Mouse (Mus musculus) hindbrain, embryonic 16.5 days (tissue): Measurements from ENCODE around the gene Map1b. TPM values are rescaled to one million over a fixed set of nuclear protein-coding genes. Genes with fewer than 3 reads are reported as not detected.

Experiments used
- ATAC-seq: fragments of 200-750 bp; cut with Nextera tagmentation; 2 replicates; pipeline ENCODE4 v1.8.0; 2017; ENCODE audit warnings: moderate TSS enrichment, moderate library complexity
- H3K27ac ChIP-seq: fragments of 300-500 bp; sonication (generic); 2 replicates; pipeline ENCODE4 v1.5.1; 2014; ENCODE audit warnings: low read depth, mild to moderate bottlenecking, control low read depth, low read length, moderate library complexity
- H3K27me3 ChIP-seq: fragments of 300-500 bp; sonication (generic); replicated peaks from 2 replicates; pipeline ENCODE4 v1.6.1; 2014; ENCODE audit warnings: low read length; ENCODE audit not compliant: control insufficient read depth, insufficient read depth
- H3K36me3 ChIP-seq: fragments of 300-500 bp; sonication (generic); 2 replicates; pipeline ENCODE4 v1.6.1; 2014; ENCODE audit warnings: mild to moderate bottlenecking, low read length, moderate library complexity, mixed read lengths; ENCODE audit not compliant: control insufficient read depth, insufficient read depth
- H3K4me1 ChIP-seq: fragments of 300-500 bp; sonication (generic); 2 replicates; pipeline ENCODE4 v1.6.1; 2014; ENCODE audit warnings: low read depth, low read length; ENCODE audit not compliant: control insufficient read depth, insufficient read depth
- H3K4me2 ChIP-seq: fragments of 300-500 bp; sonication (generic); 2 replicates; pipeline ENCODE4 v1.6.1; 2014; ENCODE audit warnings: mild to moderate bottlenecking, low read length, control low read depth, moderate library complexity
- H3K4me3 ChIP-seq: fragments of 300-500 bp; sonication (generic); 2 replicates; pipeline ENCODE4 v1.5.1; 2014; ENCODE audit warnings: mild to moderate bottlenecking, low read length, control low read depth, moderate library complexity
- H3K9ac ChIP-seq: fragments of 300-500 bp; sonication (generic); 2 replicates; pipeline ENCODE4 v1.6.1; 2014; ENCODE audit warnings: low read depth, mild to moderate bottlenecking, control low read depth, low read length, moderate library complexity
- H3K9me3 ChIP-seq: fragments of 300-500 bp; sonication (generic); 2 replicates; pipeline ENCODE4 v1.6.1; 2014; ENCODE audit warnings: mild to moderate bottlenecking, low read length, moderate library complexity; ENCODE audit not compliant: control insufficient read depth
- whole genome bisulfite sequencing: fragments of 180-500 bp; shearing (Covaris S2); extraction: QIAGEN DNeasy Blood & Tissue Kit; methylation state at CpG from one replicate; pipeline ENCODE4 v1.1.7; 2014; 5-methylcytosine and 5-hydroxymethylcytosine counted together
- polyA plus RNA-seq: library from polyadenylated mRNA; unstranded; fragments of >200 nt; fragmentation: Nextera tagmentation; extraction: Ambion mirVana; gene quantifications from 2 replicates; pipeline ENCODE4 v1.2.1, GENCODE M21; 2015

Gene Map1b
- polyA plus RNA-seq, 1 experiment from 2014 or later: 2,195 TPM

DNA sequence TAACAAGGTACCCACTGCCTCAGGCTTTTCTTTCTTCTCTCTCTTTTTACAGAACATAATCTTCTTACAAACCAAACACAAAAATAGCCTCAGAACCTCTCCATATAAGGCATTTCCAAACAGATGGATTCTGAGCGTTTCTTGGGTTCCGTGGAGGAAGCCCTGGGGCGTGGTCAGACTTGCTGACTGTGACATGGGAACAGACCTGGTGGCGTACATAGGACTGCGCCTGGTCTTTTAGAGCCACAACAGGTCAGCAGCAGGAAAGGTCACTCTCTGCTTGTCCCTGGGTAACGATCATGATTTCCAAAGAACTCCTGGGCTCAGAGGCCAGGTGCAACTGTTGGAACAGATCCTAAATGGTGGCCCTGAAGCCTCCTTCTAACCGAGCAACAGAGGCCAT is 31.0 kb downstream of the Map1b start:
- H3K4me2 ChIP-seq: no peak overlapping the region
- H3K4me1 ChIP-seq: peaks cover 21% of the 10 kb centered on the region
- H3K9me3 ChIP-seq: no peaks in the 10 kb centered on the region
- H3K36me3 ChIP-seq: no peaks in the 10 kb centered on the region; the same call in 1 of the 2 replicates
- no peaks in the 10 kb centered on the region for H3K27me3 ChIP-seq
- no peak overlapping the region for H3K4me3 ChIP-seq
- no peak for ATAC-seq
- WGBS: 72% methylated on average over 7 of the region's 7 CpGs
- H3K9ac ChIP-seq: no peak overlapping the region
- no peak overlapping the region for H3K27ac ChIP-seq

DNA sequence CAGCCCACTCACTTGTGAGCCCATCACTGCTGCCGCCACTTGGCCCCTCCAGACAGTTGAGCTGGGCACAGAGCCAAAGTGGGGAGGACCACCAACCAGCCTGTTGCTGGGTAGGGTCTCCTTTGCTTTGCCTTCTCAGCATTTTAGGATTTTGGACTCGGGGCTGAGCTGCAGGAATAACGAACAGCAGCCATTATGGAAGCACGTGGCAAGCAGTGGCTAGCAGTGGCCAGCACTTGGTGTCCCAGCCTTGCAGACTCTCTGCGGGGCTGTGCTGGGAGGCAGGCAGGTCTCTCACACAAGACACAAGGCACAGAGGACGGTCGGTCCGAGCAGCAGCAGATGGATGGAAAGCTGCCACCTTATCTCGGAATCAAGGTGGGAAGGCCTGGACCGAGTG is 31.4 kb downstream of the Map1b start:
- Histone ChIP-seq H3K4me3 (no peak overlapping the region), H3K36me3 (no peaks in the 10 kb centered on the region; the same call in 1 of the 2 replicates), H3K27me3 (no peaks in the 10 kb centered on the region), H3K27ac (no peak overlapping the region), H3K9ac (no peak overlapping the region), H3K9me3 (no peaks in the 10 kb centered on the region), H3K4me1 (peaks cover 21% of the 10 kb centered on the region), H3K4me2 (no peak overlapping the region)
- ATAC-seq: no peak
- WGBS: 56% methylated on average over 10 of the region's 10 CpGs

DNA sequence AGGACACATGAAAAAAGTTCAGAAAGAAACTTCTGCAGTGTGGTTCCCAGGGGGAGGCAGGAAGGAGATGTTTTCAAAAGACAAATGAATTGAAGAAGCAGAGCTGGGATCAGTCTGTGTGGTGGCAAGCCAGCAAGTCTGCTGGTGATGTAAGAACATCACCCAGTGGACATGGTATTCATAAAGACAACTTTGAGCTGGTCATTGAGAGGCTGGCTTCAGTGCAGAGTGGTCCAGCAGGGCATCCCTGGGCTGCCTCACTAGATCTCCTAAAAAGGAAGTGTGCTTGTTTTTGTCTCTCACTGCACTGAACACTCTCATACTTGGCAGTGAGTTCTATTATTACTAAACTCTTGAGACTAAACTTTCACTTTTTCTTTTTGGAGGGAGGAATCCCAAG is 32.9 kb downstream of the Map1b start:
- H3K36me3 ChIP-seq: no peaks in the 10 kb centered on the region; the same call in 1 of the 2 replicates
- H3K9ac ChIP-seq: no peak overlapping the region
- no peak overlapping the region for H3K27ac ChIP-seq
- peaks cover 21% of the 10 kb centered on the region for H3K4me1 ChIP-seq
- H3K4me2 ChIP-seq: no peak overlapping the region
- H3K9me3 ChIP-seq: no peaks in the 10 kb centered on the region
- no peak overlapping the region for H3K4me3 ChIP-seq
- ATAC-seq: no peak
- no peaks in the 10 kb centered on the region for H3K27me3 ChIP-seq

DNA sequence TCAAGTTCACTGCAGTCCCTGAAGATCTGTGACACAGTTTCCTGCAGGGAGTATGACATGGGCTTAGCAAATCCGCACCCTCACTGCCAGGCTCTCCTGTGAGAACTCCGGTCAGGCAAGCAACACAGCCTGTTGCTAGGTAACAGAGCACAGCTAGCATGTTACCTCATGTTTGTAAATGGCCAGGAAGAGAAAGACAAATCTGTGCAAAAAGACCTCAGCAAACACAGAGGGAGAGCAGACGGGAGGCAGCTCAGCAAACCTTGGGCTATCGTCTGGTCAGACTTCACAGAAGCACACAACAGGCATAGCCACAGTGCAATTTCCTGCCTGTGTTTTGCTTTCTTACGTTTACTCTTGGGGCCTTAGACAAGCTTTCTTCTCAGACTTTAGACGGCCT is 40.9 kb downstream of the Map1b start:
- Histone ChIP-seq H3K27me3 (no peaks in the 10 kb centered on the region), H3K27ac (peak overlapping the region; percentile 55), H3K9ac (no peak overlapping the region; the same call in 1 of the 2 replicates), H3K4me1 (peaks cover 25% of the 10 kb centered on the region), H3K4me3 (no peak overlapping the region), H3K36me3 (peaks cover 2% of the 10 kb centered on the region; the same call in 1 of the 2 replicates), H3K9me3 (no peaks in the 10 kb centered on the region), H3K4me2 (peak overlapping the region; percentile 34)
- WGBS: 3% methylated on average over 6 of the region's 6 CpGs
- ATAC-seq: peak; percentile 48

DNA sequence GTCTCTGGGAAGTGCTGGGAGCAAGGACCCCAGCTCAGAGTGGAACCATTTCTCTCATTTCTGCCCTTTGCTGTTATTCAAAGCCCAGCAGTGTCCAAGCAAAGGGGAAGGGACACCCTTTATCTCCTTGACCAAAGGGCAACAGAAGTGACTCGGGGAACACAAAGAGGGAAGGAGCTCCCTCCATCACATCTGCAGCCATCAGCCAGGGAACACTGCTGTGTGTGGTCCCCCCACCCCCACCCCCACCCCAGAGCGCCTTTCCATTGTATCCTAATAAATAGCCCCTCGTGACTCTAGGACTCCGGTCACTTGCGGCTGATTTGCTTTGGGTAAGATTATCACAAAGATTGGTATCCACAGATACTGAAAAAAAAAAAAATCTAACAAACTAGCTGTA is 41.3 kb downstream of the Map1b start:
- H3K4me3 ChIP-seq: no peak overlapping the region
- H3K27me3 ChIP-seq: no peaks in the 10 kb centered on the region
- peaks cover 28% of the 10 kb centered on the region for H3K4me1 ChIP-seq
- no peak overlapping the region; the same call in 1 of the 2 replicates for H3K27ac ChIP-seq
- H3K9ac ChIP-seq: no peak overlapping the region
- H3K4me2 ChIP-seq: no peak overlapping the region
- WGBS: 5% methylated on average over 5 of the region's 5 CpGs
- no peaks in the 10 kb centered on the region for H3K9me3 ChIP-seq
- H3K36me3 ChIP-seq: peaks cover 2% of the 10 kb centered on the region; the same call in 1 of the 2 replicates
- no peak for ATAC-seq

DNA sequence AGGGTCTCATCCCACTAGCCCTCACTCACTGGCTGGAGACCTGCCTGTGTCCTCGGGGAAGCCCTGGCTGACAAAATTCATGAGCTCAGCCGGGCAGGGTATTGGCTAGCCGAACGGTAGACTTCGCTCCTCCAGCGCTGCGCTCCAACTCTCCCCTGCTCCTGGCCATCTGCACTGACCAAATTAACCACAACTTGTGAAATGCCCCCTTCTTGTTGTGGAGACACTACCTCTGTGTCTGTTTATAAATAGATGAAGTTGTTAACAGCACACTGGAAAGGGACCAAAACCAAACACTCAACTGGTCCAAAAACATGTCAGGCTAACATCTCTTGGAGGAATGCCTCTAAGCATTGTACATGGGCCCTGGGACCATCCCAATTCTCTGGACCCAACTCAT is 42.2 kb downstream of the Map1b start:
- peaks cover 2% of the 10 kb centered on the region; the same call in 1 of the 2 replicates for H3K36me3 ChIP-seq
- WGBS: 42% methylated on average over 7 of the region's 7 CpGs

DNA sequence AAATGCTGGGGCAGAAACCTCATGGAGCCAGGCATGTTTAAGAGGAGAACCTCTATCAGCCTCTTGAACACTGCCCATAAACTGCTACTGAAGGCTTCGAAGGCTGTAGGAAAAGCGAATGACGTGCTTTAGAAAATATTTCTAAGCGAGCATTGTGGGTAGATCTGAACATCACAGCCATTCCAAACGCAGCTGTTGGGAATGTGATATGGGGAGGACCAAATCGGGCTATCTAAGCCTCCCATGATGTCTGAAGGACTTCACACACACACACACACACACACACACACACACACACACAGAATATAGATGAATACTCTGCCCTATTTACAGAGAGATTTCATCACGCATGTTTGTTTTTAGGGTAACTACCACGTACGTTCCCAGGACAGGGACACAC is 44.3 kb downstream of the Map1b start:
- Histone ChIP-seq H3K9ac (no peak overlapping the region), H3K36me3 (peaks cover 2% of the 10 kb centered on the region; the same call in 1 of the 2 replicates), H3K4me2 (no peak overlapping the region), H3K4me3 (no peak overlapping the region), H3K4me1 (peaks cover 34% of the 10 kb centered on the region), H3K27me3 (no peaks in the 10 kb centered on the region), H3K27ac (no peak overlapping the region), H3K9me3 (no peaks in the 10 kb centered on the region)
- ATAC-seq: no peak
- WGBS: 92% methylated on average over 9 of the region's 9 CpGs

More for the DNA sequence above, 42.2 kb downstream of the Map1b start:
- H3K27ac ChIP-seq: no peak overlapping the region
- H3K4me3 ChIP-seq: no peak overlapping the region
- no peaks in the 10 kb centered on the region for H3K27me3 ChIP-seq
- peaks cover 28% of the 10 kb centered on the region for H3K4me1 ChIP-seq
- ATAC-seq: peak; percentile 29; the same call in 1 of the 2 replicates
- no peak overlapping the region for H3K9ac ChIP-seq
- H3K4me2 ChIP-seq: no peak overlapping the region
- H3K9me3 ChIP-seq: no peaks in the 10 kb centered on the region

DNA sequence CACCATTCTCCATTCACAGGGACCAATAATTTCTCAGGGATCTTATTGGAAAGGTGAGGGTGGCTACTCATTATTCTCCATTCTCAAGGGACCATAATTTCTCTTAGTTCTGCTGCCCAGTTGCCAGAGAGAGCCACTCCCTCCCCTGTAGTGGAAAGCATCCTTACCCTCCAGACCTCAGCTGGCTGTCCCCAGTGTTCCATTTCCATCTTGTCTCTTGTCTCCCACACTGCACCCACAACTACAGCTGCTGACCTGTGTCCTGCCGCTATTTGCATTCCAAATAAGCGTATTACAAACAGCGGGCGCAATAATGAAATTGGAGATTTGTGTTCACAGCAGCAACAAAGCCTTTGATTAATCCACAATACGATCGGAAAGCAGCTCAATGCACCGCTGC is 46.3 kb downstream of the Map1b start:
- H3K4me2 ChIP-seq: no peak overlapping the region
- 41% methylated on average over 7 of the region's 7 CpGs for WGBS

DNA sequence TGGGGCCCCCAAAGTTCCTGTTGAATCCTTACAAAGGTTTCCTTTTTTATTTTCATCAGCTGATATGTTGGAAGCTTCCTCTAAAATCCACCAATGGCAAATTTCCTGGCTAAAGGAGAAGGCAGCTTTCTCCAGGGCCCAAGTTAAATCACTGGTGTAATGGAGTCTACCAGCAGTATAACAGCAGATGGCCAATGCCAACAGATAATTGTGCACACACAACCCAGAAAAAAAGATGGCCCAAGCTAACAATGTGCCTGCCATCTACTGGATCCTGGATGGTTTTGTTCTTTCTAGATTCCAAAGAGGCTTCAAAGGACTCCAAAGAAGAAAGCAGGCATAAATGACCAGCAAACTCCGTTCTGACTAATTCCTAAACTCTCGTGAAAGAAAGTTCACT is 48.1 kb downstream of the Map1b start:
- Histone ChIP-seq H3K36me3 (no peaks in the 10 kb centered on the region), H3K4me1 (peaks cover 22% of the 10 kb centered on the region), H3K27ac (no peak overlapping the region), H3K4me2 (no peak overlapping the region), H3K4me3 (no peak overlapping the region), H3K9me3 (no peaks in the 10 kb centered on the region), H3K27me3 (no peaks in the 10 kb centered on the region), H3K9ac (no peak overlapping the region)
- WGBS: 63% methylated on average over 2 of the region's 2 CpGs
- ATAC-seq: no peak

More for the DNA sequence above, 46.3 kb downstream of the Map1b start:
- H3K27me3 ChIP-seq: no peaks in the 10 kb centered on the region
- no peak overlapping the region for H3K9ac ChIP-seq
- no peaks in the 10 kb centered on the region for H3K36me3 ChIP-seq
- no peak overlapping the region for H3K4me3 ChIP-seq
- H3K9me3 ChIP-seq: no peaks in the 10 kb centered on the region
- no peak overlapping the region for H3K27ac ChIP-seq
- ATAC-seq: no peak
- H3K4me1 ChIP-seq: peaks cover 31% of the 10 kb centered on the region
